Mouse (Mus musculus): ENCODE measurements around the gene Gpr146. TPM values are rescaled to one million over a fixed set of nuclear protein-coding genes. Genes with fewer than 3 reads are reported as not detected.
A peak's percentile ranks its signal among the peaks of the same experiment; 100 is the strongest.

Gene Gpr146
- polyA plus RNA-seq, 1 experiment from 2014 or later = 3.4 TPM

MicroRNAs encoded within 50 kb of the gene (microRNA counts, 519-probe panel; counts per million panel counts)
- microRNA mmu-miR-339-3p (not detected), microRNA mmu-miR-339-5p (not detected)

Small RNA genes within 50 kb of the gene (microRNA-seq; reads per million reads assigned to microRNA genes)
- gene Mir339 (ENCODE audit: borderline number of aligned reads) = 467 reads per million, percentile 70 among the genes with 10 or more reads in this experiment

Other genes starting within 250 kb of the Gpr146 start
- 28.4 and 28.8 TPM in 2 replicates for gene Prkar1b, start 227.7 kb upstream of the Gpr146 start, polyA plus RNA-seq (2015; fragmentation: Nextera tagmentation; extraction: Ambion mirVana)
- 8.3 and 12.7 TPM in 2 replicates for gene Dnaaf5, start 227.5 kb upstream of the Gpr146 start, polyA plus RNA-seq (2015; fragmentation: Nextera tagmentation; extraction: Ambion mirVana)
- gene Sun1, start 177.1 kb upstream of the Gpr146 start, polyA plus RNA-seq (2015; fragmentation: Nextera tagmentation; extraction: Ambion mirVana) = 59.2 and 61.5 TPM in 2 replicates
- 148 and 154 TPM in 2 replicates for gene Get4, start 125.4 kb upstream of the Gpr146 start, polyA plus RNA-seq (2015; fragmentation: Nextera tagmentation; extraction: Ambion mirVana)
- 2.5 and 2.9 TPM in 2 replicates for gene Adap1, start 52.1 kb upstream of the Gpr146 start, polyA plus RNA-seq (2015; fragmentation: Nextera tagmentation; extraction: Ambion mirVana)
- 97.5 and 100 TPM in 2 replicates for gene Cox19, start 26.3 kb upstream of the Gpr146 start, polyA plus RNA-seq (2015; fragmentation: Nextera tagmentation; extraction: Ambion mirVana)
- 24.0 and 32.3 TPM in 2 replicates for gene Cyp2w1, start 25.1 kb upstream of the Gpr146 start, polyA plus RNA-seq (2015; fragmentation: Nextera tagmentation; extraction: Ambion mirVana)
- gene C130050O18Rik, start 27.6 kb downstream of the Gpr146 start, polyA plus RNA-seq (2015; fragmentation: Nextera tagmentation; extraction: Ambion mirVana) = 4.2 and 4.6 TPM in 2 replicates
- 3.8 and 4.2 TPM in 2 replicates for gene Gper1, start 45.5 kb downstream of the Gpr146 start, polyA plus RNA-seq (2015; fragmentation: Nextera tagmentation; extraction: Ambion mirVana)
- 35.5 and 35.8 TPM in 2 replicates for gene 3110082I17Rik, start 82.8 kb downstream of the Gpr146 start, polyA plus RNA-seq (2015; fragmentation: Nextera tagmentation; extraction: Ambion mirVana)
- 10.2 and 14.6 TPM in 2 replicates for gene Zfand2a, start 106.9 kb downstream of the Gpr146 start, polyA plus RNA-seq (2015; fragmentation: Nextera tagmentation; extraction: Ambion mirVana)
- gene Uncx, start 165.8 kb downstream of the Gpr146 start, polyA plus RNA-seq (2015; fragmentation: Nextera tagmentation; extraction: Ambion mirVana) = 4.6 and 9.8 TPM in 2 replicates